Mouse (Mus musculus) myocyte (in vitro differentiated cells): ENCODE data around the gene D5Ertd579e.

ENCODE experiments used
- CEBPB ChIP-seq: IDR thresholded peaks from 2 replicates; pipeline ENCODE4 v1.6.1; 2011; ENCODE audit warnings: mild to moderate bottlenecking, moderate library complexity; ENCODE audit not compliant: poor library complexity, insufficient read depth, severe bottlenecking
- E2F4 ChIP-seq: IDR thresholded peaks from one replicate; pipeline ENCODE4 v1.6.1; 2011; ENCODE audit warnings: mild to moderate bottlenecking, control low read depth, moderate library complexity; ENCODE audit not compliant: insufficient read depth
- MAX ChIP-seq: IDR thresholded peaks from one replicate; pipeline ENCODE4 v1.6.1; 2011; ENCODE audit warnings: low read depth, mild to moderate bottlenecking, control low read depth
- MYOD1 ChIP-seq, 3 experiments: IDR thresholded peaks; one replicate each; pipeline ENCODE4 v1.6.1; 2011; ENCODE audit warnings: control low read depth in 2 of 3, low read depth in 2 of 3, mild to moderate bottlenecking in 2 of 3, moderate library complexity in 1 of 3; ENCODE audit not compliant: insufficient read length in 2 of 3, control insufficient read depth in 1 of 3
- MYOG ChIP-seq, 3 experiments: IDR thresholded peaks; one replicate each; pipeline ENCODE4 v1.6.1; 2011; ENCODE audit warnings: control low read depth in 2 of 3, low read depth in 2 of 3, mild to moderate bottlenecking in 2 of 3; ENCODE audit not compliant: insufficient read length in 2 of 3, control insufficient read depth in 1 of 3, insufficient read depth in 1 of 3
- POLR2A ChIP-seq: IDR thresholded peaks from one replicate; pipeline ENCODE4 v1.6.1; 2011; ENCODE audit warnings: low read depth, mild to moderate bottlenecking, control low read depth, moderate library complexity; ENCODE audit not compliant: insufficient read length
- POLR2AphosphoS2 ChIP-seq: IDR thresholded peaks from one replicate; pipeline ENCODE4 v1.6.1; 2011; ENCODE audit warnings: low read depth, control low read depth; ENCODE audit not compliant: insufficient read length
- REST ChIP-seq: IDR thresholded peaks from one replicate; pipeline ENCODE4 v1.6.1; 2011; ENCODE audit warnings: mild to moderate bottlenecking, control low read depth, moderate library complexity; ENCODE audit not compliant: insufficient read depth, insufficient read length
- SRF ChIP-seq: IDR thresholded peaks from one replicate; pipeline ENCODE4 v1.6.1; 2011; ENCODE audit warnings: low read depth; ENCODE audit not compliant: control insufficient read depth, insufficient read length
- TCF3 ChIP-seq: IDR thresholded peaks from one replicate; pipeline ENCODE4 v1.6.1; 2011; ENCODE audit warnings: low read depth, control low read depth; ENCODE audit not compliant: insufficient read length
- USF1 ChIP-seq: IDR thresholded peaks from one replicate; pipeline ENCODE4 v1.6.1; 2011; ENCODE audit warnings: low read depth, mild to moderate bottlenecking, control low read depth, moderate library complexity

DNA sequence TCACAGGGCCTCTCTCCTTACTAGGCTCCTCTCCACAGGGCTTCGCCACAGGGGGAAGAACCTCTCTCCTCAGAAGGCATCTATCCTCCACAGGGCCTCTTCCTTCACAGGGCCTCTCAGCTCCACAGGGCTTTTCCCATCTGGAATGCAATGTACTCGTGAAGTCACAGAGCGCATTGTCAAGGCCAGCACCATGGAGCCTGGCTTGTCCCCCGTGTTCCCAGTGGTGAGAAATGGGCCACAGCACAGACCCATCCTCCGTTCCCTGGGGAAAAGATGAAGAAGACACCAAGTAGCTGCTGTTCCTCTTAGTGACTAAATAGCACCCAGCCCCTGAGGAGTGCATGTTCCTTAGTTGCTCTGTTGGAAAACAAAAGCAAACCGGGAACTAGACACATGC lies 8.9 kb upstream of the D5Ertd579e start:
- TF ChIP-seq POLR2A (no peak), MAX (no peak), USF1 (no peak), POLR2AphosphoS2 (no peak), CEBPB (no peak), MYOD1 (IDR thresholded peaks at IDR 0.05; ENCODE audit: control insufficient read depth in 1 of 3, insufficient read length in 2 of 3, low read depth in 2 of 3) (no peak), E2F4 (no peak), MYOG (IDR thresholded peaks at IDR 0.05; ENCODE audit: control insufficient read depth in 1 of 3, insufficient read depth in 1 of 3, insufficient read length in 2 of 3, low read depth in 2 of 3) (no peak), SRF (no peak), TCF3 (no peak), REST (no peak)
